Mouse (Mus musculus): ENCODE results near the gene Lnx2.

The Lnx2 gene

GRCm38 (mm10) chr5:146973858-146974780 is 102.3 kb downstream of the Lnx2 start:
- intact Hi-C loops (cut with DNase I), result no loop called here

DNA sequence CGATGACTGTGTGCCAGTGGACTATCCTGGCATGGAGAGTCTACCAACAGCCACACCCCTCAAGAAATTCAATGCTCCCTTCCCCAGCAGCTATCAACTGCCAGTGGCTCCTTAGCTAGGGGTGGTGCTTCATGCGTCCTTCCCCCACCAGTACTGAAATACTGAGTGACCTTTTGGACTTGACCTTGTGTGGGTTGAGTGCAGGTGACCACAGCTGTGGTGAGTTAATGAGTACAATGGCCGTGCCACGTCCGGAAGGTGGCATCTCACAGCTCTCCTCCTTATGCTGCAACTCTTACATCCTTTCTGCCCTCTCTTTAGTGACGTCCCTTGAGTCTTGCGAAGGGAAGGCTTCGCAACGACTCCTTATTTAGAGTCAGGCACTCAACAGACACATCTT is 103.0 kb downstream of the Lnx2 start:
- intact Hi-C loops (cut with DNase I), result no loop called here

GRCm38 (mm10) chr5:146971776-146972561 is 104.4 kb downstream of the Lnx2 start:
- intact Hi-C loops (cut with DNase I), result no loop called here

DNA sequence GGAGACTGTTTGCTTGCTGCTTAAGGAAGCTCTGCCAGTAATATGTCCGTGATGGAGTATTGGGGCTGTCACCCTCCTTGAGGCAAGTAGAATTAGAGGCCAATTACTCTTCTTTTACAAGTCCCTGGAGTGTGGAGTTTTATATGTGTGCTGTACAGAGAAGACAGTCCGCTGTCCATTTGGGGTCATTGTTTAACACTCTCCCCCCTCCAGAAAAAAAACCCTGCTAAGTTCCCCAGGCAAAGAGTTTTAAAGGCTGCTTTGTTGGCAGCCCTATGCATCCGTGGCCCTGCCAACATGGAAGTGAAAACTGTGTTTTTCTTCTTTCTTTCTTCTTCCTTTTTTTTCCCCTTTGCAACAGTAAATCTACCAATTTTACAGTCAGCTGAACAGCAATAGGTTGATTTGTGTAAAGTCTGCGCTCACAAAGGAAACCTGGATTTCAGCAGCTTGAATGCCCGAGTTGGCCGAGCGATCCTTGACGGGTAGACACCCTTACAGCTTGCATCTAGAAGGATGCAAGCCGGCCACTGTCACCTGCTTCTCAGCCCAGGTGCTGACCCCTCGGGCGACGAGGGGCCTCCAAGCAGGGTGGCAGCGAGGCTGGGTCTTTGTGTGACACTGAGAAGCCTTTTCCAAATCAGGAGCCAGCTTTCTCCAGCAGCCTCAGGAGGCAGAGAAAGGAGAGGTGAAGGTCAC is 107.5 kb downstream of the Lnx2 start:
- intact Hi-C loops (cut with DNase I), result no loop called here

All from adrenal gland (tissue).